Mouse (Mus musculus): Measurements from ENCODE around the gene Notum.

The Notum gene

GRCm38 (mm10) chr11:120661076-120661460 lies at the start of gene Notum:
Gene Notum (minus strand): TSS chr11:120661175.
- no peak for DNase-seq (ENCODE audit: extremely low read depth, low read depth, low spot score)

- DNase-seq (ENCODE audit: extremely low read depth, low read depth, low spot score), result no peak
Measured at GRCm38 (mm10) chr11:120710672-120711071, 49.7 kb upstream of the Notum start.

- DNase-seq (ENCODE audit: extremely low read depth, low read depth, low spot score), result no peak
Measured at GRCm38 (mm10) chr11:120709551-120709950, 48.6 kb upstream of the Notum start.

DNA sequence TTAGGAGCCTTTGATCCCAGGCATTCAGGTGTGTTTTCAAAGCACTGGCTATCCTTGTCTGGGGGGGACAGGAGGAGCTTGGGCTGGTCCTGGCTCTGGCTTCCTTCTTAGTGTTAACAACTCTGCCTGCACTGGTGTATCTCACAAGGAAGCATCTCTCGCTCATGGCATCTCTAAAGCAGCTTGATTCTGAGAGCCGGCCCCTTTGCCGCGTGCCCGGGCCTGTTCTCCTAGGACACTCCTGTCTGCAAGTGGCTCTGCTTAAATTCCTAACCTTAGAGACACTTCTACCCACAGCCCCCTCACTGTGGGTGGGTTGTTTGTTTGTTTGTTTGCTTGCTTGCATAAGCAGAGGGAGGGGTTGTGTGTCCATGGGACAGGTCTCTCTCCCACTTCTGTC lies 47.0 kb upstream of the Notum start:
- DNase-seq (ENCODE audit: extremely low read depth, low read depth, low spot score), result no peak

DNA sequence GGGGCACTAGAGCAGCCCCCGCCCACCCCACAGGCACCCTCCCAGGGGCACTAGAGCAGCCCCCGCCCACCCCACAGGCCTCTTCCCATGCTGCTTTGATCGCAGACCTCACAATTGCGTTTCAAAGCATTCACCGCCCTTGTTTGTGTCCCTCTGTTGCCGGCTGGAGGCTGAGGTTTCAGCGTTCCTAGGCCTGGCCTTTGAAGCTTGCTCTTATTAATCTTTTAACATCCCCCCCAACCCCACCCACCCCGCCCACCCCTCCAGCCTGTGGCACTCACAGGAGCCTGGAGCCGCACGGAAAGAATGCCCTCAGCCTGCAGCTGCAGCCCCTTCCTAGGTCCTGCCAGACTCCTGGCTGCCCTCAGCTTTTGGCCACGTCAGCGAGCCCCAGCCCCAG lies 46.2 kb upstream of the Notum start:
- no peak for DNase-seq (ENCODE audit: extremely low read depth, low read depth, low spot score)

- no peak for DNase-seq (ENCODE audit: extremely low read depth, low read depth, low spot score)
Measured at GRCm38 (mm10) chr11:120706120-120706519, 45.1 kb upstream of the Notum start.

- DNase-seq (ENCODE audit: extremely low read depth, low read depth, low spot score), result no peak
Measured at GRCm38 (mm10) chr11:120704486-120705325, 43.7 kb upstream of the Notum start.

DNA sequence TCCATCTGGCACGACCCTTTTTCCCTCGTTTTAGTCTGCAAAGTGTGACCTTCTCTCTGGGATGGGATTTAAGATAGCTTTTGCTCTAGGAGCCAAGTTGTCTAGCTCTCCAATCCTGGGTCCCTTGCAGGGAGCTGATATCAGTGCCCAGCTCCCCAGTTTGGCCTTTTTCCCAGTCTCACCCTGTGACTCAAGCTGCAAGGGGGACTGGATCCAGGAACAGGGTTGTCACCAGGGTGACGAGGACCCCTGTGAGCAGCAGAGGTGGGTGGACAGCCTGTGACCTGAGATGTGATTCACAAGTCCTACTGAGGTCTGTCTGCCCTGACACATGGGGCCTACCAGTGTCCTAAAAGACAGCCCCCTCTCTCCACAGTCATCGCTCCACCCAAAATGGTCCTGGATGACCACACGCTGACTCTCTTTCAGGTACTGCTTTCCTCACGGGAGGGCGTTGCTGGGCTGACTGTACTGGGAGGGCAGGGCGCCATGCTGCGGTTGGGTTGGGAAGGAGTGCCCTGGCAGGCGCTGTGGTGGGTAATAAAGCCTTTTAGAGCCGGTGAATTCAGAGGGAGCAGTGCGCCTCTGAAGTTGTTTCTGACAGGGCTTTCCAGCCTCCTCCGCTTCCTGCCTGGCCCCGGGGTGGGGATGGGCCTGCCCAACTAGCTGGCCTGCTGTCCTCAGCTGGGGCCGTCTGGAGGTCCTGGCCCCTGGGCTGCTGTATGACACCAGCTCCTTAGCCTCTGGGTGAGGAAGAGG lies 42.9 kb upstream of the Notum start:
- DNase-seq (ENCODE audit: extremely low read depth, low read depth, low spot score), result no peak

GRCm38 (mm10) chr11:120697741-120698140 lies 36.8 kb upstream of the Notum start:
- no peak for DNase-seq (ENCODE audit: extremely low read depth, low read depth, low spot score)

DNA sequence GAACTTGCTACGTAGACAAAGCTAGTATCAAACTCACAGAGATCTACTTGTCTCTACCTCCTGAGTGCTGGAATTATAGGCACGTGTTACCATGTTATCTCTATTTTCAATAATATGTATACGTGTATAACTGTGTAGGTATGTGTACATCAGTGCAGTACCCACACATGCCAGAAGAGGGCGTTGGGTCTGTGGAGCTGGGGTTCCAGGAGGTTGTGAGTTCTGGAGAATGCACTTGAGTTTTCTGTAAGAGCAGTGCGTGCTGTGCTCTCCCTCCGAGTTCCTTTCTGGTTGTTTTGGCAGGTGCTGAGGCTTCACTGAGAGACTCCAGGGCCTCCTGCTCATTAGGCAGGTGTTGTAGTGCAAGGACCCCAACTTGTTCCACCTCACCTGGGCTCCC lies 35.6 kb upstream of the Notum start:
- DNase-seq (ENCODE audit: extremely low read depth, low read depth, low spot score), result no peak

- no peak for DNase-seq (ENCODE audit: extremely low read depth, low read depth, low spot score)
Measured at GRCm38 (mm10) chr11:120695641-120696040, 34.7 kb upstream of the Notum start.

DNA sequence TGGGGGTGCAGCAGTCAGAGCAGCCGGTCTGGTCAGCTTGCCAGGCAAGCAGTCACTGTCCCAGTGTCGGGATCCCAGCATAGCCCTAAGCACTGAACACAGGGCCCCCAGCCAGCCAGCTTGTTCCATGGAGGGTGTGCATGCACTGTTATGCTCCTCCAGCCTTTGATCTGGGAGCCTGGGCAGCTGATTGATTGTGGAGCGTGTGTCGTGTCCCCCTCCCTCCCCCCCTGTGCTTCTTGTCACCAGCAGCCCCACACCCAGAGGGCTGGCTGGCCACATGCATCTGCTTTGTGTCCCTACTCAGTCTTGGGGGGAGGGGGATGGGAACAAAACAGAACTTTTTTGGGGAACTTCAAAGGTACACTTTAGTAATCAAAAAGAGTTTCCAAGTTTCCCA lies 34.2 kb upstream of the Notum start:
- no peak for DNase-seq (ENCODE audit: extremely low read depth, low read depth, low spot score)

- DNase-seq (ENCODE audit: extremely low read depth, low read depth, low spot score), result no peak
Measured at GRCm38 (mm10) chr11:120693461-120693860, 32.5 kb upstream of the Notum start.

GRCm38 (mm10) chr11:120692471-120693011 lies 31.6 kb upstream of the Notum start:
- no peak for DNase-seq (ENCODE audit: extremely low read depth, low read depth, low spot score)

GRCm38 (mm10) chr11:120689365-120689764 lies 28.4 kb upstream of the Notum start:
- DNase-seq (ENCODE audit: extremely low read depth, low read depth, low spot score), result no peak

DNA sequence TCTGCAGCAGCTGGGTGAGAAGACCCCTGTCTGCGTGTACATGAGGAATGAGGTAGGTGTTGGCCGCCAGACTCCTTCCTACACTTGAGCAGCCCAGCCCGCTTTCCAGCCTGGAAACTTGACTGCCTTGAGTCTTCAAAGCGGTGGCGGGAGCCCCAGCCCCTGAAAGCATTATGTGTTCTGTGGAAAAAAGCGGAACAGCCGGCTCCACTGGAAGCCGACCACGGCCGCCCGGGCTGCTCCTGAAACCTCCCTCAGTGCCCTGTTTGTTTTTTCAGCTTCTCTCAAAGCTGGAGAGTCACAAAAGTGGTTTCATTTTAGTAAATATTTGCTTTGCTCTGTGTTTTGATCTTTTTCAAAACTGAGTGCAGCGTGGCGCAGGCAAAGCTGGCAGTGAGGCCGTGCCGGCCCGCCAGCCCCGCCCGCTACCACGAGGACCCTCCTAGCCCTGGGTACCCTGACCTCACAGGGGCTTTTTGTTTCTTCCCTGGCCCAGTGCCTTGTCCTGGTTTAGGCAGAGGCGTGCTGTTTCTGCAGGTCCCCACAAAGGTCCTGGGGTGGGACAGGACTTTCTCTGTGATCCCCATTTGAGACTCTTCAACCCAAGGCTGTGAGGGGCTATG lies 25.8 kb upstream of the Notum start:
- no peak for DNase-seq (ENCODE audit: extremely low read depth, low read depth, low spot score)

- DNase-seq (ENCODE audit: extremely low read depth, low read depth, low spot score), result no peak
Measured at GRCm38 (mm10) chr11:120684660-120685059, 23.7 kb upstream of the Notum start.

DNA sequence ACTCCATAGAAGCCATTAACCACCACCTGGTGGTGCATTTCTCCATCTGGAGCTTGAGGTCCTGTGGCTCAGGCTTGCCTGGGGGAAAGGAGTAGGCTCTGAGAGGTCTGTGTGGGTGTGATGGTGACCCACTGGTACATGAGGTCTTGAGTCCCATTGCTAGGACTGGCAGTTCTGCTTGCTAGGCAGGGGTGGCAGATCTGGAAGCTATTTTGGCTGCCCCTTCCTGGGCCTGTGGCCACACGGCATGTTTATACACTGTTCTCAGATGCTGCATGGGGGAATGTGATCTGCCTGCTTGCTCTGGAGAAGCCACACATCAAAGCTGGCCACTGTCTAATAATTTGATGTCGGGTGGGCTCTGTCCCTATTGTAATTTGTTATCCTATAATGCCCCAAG lies 23.1 kb upstream of the Notum start:
- no peak for DNase-seq (ENCODE audit: extremely low read depth, low read depth, low spot score)

DNA sequence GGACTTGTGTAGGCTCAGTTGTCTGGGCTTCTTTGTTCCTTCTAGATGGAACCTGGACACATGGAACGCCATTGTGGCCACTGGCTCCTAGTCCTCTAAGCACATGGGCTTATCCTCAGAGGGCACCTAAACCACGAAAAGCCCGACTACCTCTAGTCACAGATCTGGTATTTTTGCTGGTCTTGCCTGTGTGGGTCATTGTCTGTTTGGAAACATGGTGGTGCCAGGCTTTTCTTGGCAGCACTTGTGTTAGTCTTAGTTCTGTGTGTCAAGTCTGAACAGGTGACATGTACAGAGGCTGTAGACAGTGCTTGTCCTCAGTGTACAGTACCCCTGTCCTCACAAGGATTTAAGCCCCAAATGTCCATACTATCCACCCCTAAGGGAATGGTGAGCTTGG lies 22.6 kb upstream of the Notum start:
- no peak for DNase-seq (ENCODE audit: extremely low read depth, low read depth, low spot score)

GRCm38 (mm10) chr11:120682683-120683082 lies 21.7 kb upstream of the Notum start:
- DNase-seq (ENCODE audit: extremely low read depth, low read depth, low spot score), result no peak

DNA sequence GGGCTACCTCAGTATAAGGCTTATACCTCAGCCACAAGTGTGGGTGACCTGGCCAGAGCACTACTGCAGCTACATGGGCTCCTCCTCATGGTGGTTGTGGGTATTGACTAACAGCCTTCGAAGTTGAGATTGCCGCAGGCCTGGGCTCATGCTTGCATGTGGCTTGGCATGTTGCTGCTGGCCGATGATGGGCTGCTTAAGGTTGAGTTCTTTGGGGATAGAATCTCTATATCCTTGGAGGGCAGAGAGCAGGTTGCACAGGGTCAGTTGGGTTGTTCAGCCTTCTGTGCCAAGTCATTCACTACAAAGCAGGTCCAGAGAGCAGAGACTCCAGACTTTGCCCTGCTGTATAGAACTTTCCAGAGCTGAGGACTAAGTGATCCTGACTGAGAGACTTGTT lies 18.9 kb upstream of the Notum start:
- no peak for DNase-seq (ENCODE audit: extremely low read depth, low read depth, low spot score)

DNA sequence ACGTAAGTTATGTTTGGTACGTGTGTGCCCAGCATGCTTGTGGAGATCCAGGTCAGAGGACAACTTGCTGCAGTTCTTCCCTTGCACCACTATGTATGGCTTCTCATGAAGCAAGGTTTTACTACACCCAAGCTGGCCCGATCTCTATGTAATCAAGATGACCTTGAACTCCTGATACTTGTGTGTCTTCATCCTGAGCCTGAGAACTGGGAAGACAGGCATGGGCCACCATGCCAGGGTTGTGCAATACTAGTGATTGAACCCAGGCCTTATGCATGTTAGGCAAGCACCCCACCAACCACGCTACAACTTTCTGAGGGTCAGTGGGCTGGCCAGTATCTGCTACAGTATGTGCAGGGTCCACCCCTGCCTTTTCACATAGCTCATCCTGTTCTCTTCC lies 16.0 kb upstream of the Notum start:
- no peak for DNase-seq (ENCODE audit: extremely low read depth, low read depth, low spot score)
